Mouse (Mus musculus) heart, adult 2 months (tissue): Measurements from ENCODE around the gene Ppfibp2.

Experiments used
- CTCF ChIP-seq: fragments of 200-600 bp; IDR thresholded peaks from 2 replicates; pipeline ENCODE4 v1.8.1; 2022; ENCODE audit warnings: antibody characterized with exemption, mild to moderate bottlenecking, moderate library complexity
- POLR2A ChIP-seq: fragments of 200-500 bp; IDR thresholded peaks from 2 replicates; pipeline ENCODE4 v1.6.1; 2011; ENCODE audit warnings: mild to moderate bottlenecking, low read depth, low read length, control low read depth; ENCODE audit not compliant: insufficient read depth

GRCm38 (mm10) chr7:107712743-107713142 is 117.7 kb downstream of the Ppfibp2 start:
- no peak for TF ChIP-seq CTCF
- TF ChIP-seq POLR2A, result no peak
